Mouse (Mus musculus) forebrain, embryonic 15.5 days (tissue): ENCODE data around the gene Cltb. TPM values are rescaled to one million over a fixed set of nuclear protein-coding genes. Genes with fewer than 3 reads are reported as not detected.

ENCODE experiments used
- ATAC-seq: fragments of 200-750 bp; cut with Nextera tagmentation; replicated peaks from 2 replicates; pipeline ENCODE4 v1.8.0; 2017; ENCODE audit warnings: mild to moderate bottlenecking, moderate TSS enrichment, moderate library complexity
- H3K27ac ChIP-seq: fragments of 300-500 bp; sonication (generic); replicated peaks from 2 replicates; pipeline ENCODE4 v1.5.1; 2015; ENCODE audit warnings: mild to moderate bottlenecking, inconsistent platforms
- H3K27me3 ChIP-seq: fragments of 300-500 bp; sonication (generic); 2 replicates; pipeline ENCODE4 v1.6.1; 2015; ENCODE audit warnings: inconsistent platforms
- H3K36me3 ChIP-seq: fragments of 300-500 bp; sonication (generic); 2 replicates; pipeline ENCODE4 v1.6.1; 2015; ENCODE audit warnings: mild to moderate bottlenecking, inconsistent platforms
- H3K4me1 ChIP-seq: fragments of 300-500 bp; sonication (generic); 2 replicates; pipeline ENCODE4 v1.6.1; 2015; ENCODE audit warnings: inconsistent platforms
- H3K4me2 ChIP-seq: fragments of 300-500 bp; sonication (generic); replicated peaks from 2 replicates; pipeline ENCODE4 v1.6.1; 2015; ENCODE audit warnings: mild to moderate bottlenecking, inconsistent platforms
- H3K4me3 ChIP-seq: fragments of 300-500 bp; sonication (generic); 2 replicates; pipeline ENCODE4 v1.5.1; 2015; ENCODE audit warnings: mild to moderate bottlenecking, inconsistent platforms
- H3K9ac ChIP-seq: fragments of 300-500 bp; sonication (generic); replicated peaks from 2 replicates; pipeline ENCODE4 v1.6.1; 2015; ENCODE audit warnings: mild to moderate bottlenecking, inconsistent platforms
- H3K9me3 ChIP-seq: fragments of 300-500 bp; sonication (generic); 2 replicates; pipeline ENCODE4 v1.6.1; 2016; ENCODE audit warnings: inconsistent platforms
- WGBS: fragments of 180-500 bp; shearing (Covaris S2); methylation state at CpG from one replicate; pipeline ENCODE4 v1.1.7; 2015; ENCODE audit warnings: mixed read lengths; 5-methylcytosine and 5-hydroxymethylcytosine counted together
- microRNA-seq: library from miRNA; unstranded; fragments of <30 nt; microRNA quantifications from one replicate; pipeline ENCODE4, GENCODE M21; 2016
- polyA plus RNA-seq: library from polyadenylated mRNA; unstranded; fragments of >200 nt; fragmentation: Nextera tagmentation; extraction: Ambion mirVana; gene quantifications from 2 replicates; pipeline ENCODE4 v1.2.1, GENCODE M21; 2015

Cltb gene
- polyA plus RNA-seq, 1 experiment from 2014 or later: 125 TPM

DNA sequence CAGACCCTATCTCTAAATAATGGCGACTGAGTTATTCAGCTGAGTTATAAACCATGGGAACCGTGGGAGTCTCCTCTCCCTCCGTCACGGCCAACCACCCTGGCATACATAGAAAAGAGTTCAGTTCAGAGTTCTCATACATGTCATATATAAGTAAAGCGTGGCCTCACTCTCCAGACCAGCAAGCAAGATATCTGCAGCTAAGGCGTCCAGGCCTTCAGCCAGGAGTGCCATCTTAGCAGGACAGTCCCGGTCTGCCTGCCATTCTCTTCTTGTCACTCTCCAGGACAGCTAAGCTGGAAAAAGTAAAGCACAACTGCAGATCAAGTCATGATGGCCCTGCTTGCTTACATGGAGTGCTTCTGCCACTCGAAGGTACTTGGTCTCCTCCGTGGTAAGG lies 55.0 kb downstream of the Cltb start:
- WGBS: 94% methylated on average over 9 of the region's 9 CpGs
- Histone ChIP-seq H3K4me3 (no peak overlapping the region), H3K4me1 (no peaks in the 10 kb centered on the region), H3K27ac (no peak overlapping the region), H3K36me3 (peaks cover 92% of the 10 kb centered on the region), H3K4me2 (no peak overlapping the region), H3K9ac (no peak overlapping the region), H3K9me3 (no peaks in the 10 kb centered on the region), H3K27me3 (no peaks in the 10 kb centered on the region)
- no peak for ATAC-seq

GRCm38 (mm10) chr13:54548036-54548435 lies 63.1 kb downstream of the Cltb start:
- peaks cover 68% of the 10 kb centered on the region for H3K36me3 ChIP-seq
- no peak overlapping the region for H3K4me3 ChIP-seq
- no peaks in the 10 kb centered on the region for H3K4me1 ChIP-seq
- H3K27ac ChIP-seq: no peak overlapping the region
- H3K9me3 ChIP-seq: no peaks in the 10 kb centered on the region
- no peaks in the 10 kb centered on the region for H3K27me3 ChIP-seq
- H3K4me2 ChIP-seq: no peak overlapping the region
- ATAC-seq: no peak
- H3K9ac ChIP-seq: no peak overlapping the region
- 89% methylated on average over 7 of the region's 7 CpGs for WGBS

Small RNA genes lying within 50 kb of the gene (microRNA-seq; reads per million reads assigned to microRNA genes)
- gene Gm24195: not detected

Other genes starting within 250 kb of the Cltb start
- 26.8 and 30.2 TPM in 2 replicates for gene Cplx2, start 240.0 kb downstream of the Cltb start, polyA plus RNA-seq
- gene Thoc3, start 142.5 kb downstream of the Cltb start, polyA plus RNA-seq: 93.8 and 99.1 TPM in 2 replicates
- 24.1 and 25.7 TPM in 2 replicates for gene Simc1, start 107.6 kb downstream of the Cltb start, polyA plus RNA-seq
- gene 4833439L19Rik, start 45.9 kb downstream of the Cltb start, polyA plus RNA-seq: 287 and 293 TPM in 2 replicates
- gene Arl10, start 36.3 kb downstream of the Cltb start, polyA plus RNA-seq: 81.8 and 87.6 TPM in 2 replicates
- 57.8 and 61.8 TPM in 2 replicates for gene Nop16, start 21.3 kb downstream of the Cltb start, polyA plus RNA-seq
- 211 and 216 TPM in 2 replicates for gene Higd2a, start 21.1 kb downstream of the Cltb start, polyA plus RNA-seq
- 63.9 and 64.9 TPM in 2 replicates for gene Faf2, start 10.4 kb upstream of the Cltb start, polyA plus RNA-seq
- gene Rnf44, start 82.6 kb upstream of the Cltb start, polyA plus RNA-seq: 94.0 and 120 TPM in 2 replicates
- gene Cdhr2, start 90.1 kb upstream of the Cltb start, polyA plus RNA-seq: 0.05 and 0.29 TPM in 2 replicates
- 15.6 and 22.5 TPM in 2 replicates for gene Gprin1, start 138.5 kb upstream of the Cltb start, polyA plus RNA-seq
- gene Sncb, start 155.3 kb upstream of the Cltb start, polyA plus RNA-seq: 23.3 and 25.0 TPM in 2 replicates
- not detected in 2 replicates for gene Eif4e1b, start 172.7 kb upstream of the Cltb start, polyA plus RNA-seq
- 20.5 and 22.9 TPM in 2 replicates for gene Tspan17, start 178.0 kb upstream of the Cltb start, polyA plus RNA-seq